Mouse (Mus musculus) kidney, embryonic 16.5 days (tissue): ENCODE results near the gene Lct. TPM values are rescaled to one million over a fixed set of nuclear protein-coding genes. Genes with fewer than 3 reads are reported as not detected.
A peak's percentile ranks its signal among the peaks of the same experiment; 100 is the strongest.

Experiments
- ATAC-seq: fragments of 200-750 bp; cut with Nextera tagmentation; 2 replicates; pipeline ENCODE4 v1.8.0; 2017; ENCODE audit warnings: moderate TSS enrichment; ENCODE audit not compliant: low FRiP score, low TSS enrichment
- H3K27ac ChIP-seq: fragments of 300-500 bp; sonication (generic); 2 replicates; pipeline ENCODE4 v1.5.1; 2014; ENCODE audit warnings: low read length
- H3K27me3 ChIP-seq: fragments of 300-500 bp; sonication (generic); 2 replicates; pipeline ENCODE4 v1.6.1; 2014; ENCODE audit warnings: low read length, control low read depth, mixed read lengths; ENCODE audit not compliant: insufficient read depth
- H3K36me3 ChIP-seq: fragments of 300-500 bp; sonication (generic); 2 replicates; pipeline ENCODE4 v1.6.1; 2014; ENCODE audit warnings: low read length, control low read depth, mixed read lengths; ENCODE audit not compliant: insufficient read depth
- H3K4me1 ChIP-seq: fragments of 300-500 bp; sonication (generic); 2 replicates; pipeline ENCODE4 v1.6.1; 2014; ENCODE audit warnings: low read length, control low read depth, mixed read lengths; ENCODE audit not compliant: insufficient read depth
- H3K4me2 ChIP-seq: fragments of 300-500 bp; sonication (generic); replicated peaks from 2 replicates; pipeline ENCODE4 v1.6.1; 2014; ENCODE audit warnings: low read depth, low read length
- H3K4me3 ChIP-seq: fragments of 300-500 bp; sonication (generic); 2 replicates; pipeline ENCODE4 v1.5.1; 2014; ENCODE audit warnings: mild to moderate bottlenecking, low read length
- H3K9ac ChIP-seq: fragments of 300-500 bp; sonication (generic); replicated peaks from 2 replicates; pipeline ENCODE4 v1.6.1; 2014; ENCODE audit warnings: low read length
- H3K9me3 ChIP-seq: fragments of 300-500 bp; sonication (generic); 2 replicates; pipeline ENCODE4 v1.6.1; 2016; ENCODE audit warnings: low read length, control low read depth
- WGBS: fragments of 180-500 bp; shearing (Covaris S2); extraction: QIAGEN DNeasy Blood & Tissue Kit; methylation state at CpG from one replicate; pipeline ENCODE4 v1.1.7; 2014; 5-methylcytosine and 5-hydroxymethylcytosine counted together
- polyA plus RNA-seq: library from polyadenylated mRNA; unstranded; fragments of >200 nt; fragmentation: Nextera tagmentation; extraction: Ambion mirVana; gene quantifications from 2 replicates; pipeline ENCODE4 v1.2.1, GENCODE M21; 2015

Gene Lct
- 0.10 and 0.11 TPM in 2 replicates for polyA plus RNA-seq

DNA sequence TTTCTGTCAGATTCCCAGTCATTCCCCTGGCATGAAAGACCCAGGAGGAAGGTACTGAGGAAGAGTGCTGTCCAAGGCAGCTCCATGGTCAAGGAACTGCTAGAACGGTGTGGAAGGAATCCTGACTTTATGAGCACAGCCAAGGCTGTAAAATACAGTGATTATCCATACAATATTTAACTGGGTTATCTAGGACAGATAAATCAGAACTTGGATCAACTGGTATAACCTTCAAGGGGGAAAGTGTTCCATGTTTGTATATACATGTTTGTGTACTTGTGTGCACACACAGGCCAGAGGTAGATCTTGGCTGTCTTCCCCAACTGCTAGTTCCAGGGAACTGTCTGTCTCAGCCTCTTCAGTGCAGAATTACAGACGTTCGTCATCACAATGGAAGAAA, at the start of gene Lct:
Gene Lct (minus strand): TSS at position 101 of the 400 bp plus-strand sequence.
- H3K27ac ChIP-seq: no peak within 1 kb of the TSS
- H3K9ac ChIP-seq: no peak within 1 kb of the TSS
- H3K27me3 ChIP-seq: no peaks in the 10 kb centered on the region
- ATAC-seq: no peak
- no peaks in the 10 kb centered on the region for H3K9me3 ChIP-seq
- 81% methylated on average over 3 of the region's 3 CpGs for whole genome bisulfite sequencing
- H3K36me3 ChIP-seq: peaks cover 50% of the 10 kb centered on the region
- H3K4me1 ChIP-seq: no peaks in the 10 kb centered on the region
- no peak within 1 kb of the TSS for H3K4me3 ChIP-seq
- H3K4me2 ChIP-seq: no peak within 1 kb of the TSS

DNA sequence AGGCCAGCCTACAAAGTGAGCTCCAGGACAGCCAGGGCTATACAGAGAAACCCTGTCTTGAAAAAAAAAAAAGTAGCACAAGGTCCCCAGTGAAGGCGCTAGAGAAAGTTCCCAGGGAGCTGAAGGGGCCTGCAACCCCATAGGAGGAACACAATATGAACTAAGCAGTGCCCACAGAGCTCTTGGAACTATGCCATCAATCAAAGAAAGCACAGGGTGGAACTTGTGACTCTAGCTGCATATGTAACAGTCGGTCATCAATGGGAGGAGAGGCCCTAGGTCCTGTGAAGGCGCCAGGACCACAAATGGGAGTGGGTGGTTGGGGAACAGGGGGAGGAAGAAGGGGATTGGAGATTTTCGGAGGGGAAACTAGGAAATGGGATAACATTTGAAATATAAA, 48.7 kb upstream of the Lct start:
- 94% methylated on average over 4 of the region's 4 CpGs for WGBS
- H3K27ac ChIP-seq: no peak overlapping the region
- no peak overlapping the region for H3K4me3 ChIP-seq
- H3K36me3 ChIP-seq: peaks cover 23% of the 10 kb centered on the region
- no peak overlapping the region for H3K4me2 ChIP-seq
- no peaks in the 10 kb centered on the region for H3K27me3 ChIP-seq
- H3K9me3 ChIP-seq: no peaks in the 10 kb centered on the region
- ATAC-seq: no peak
- no peak overlapping the region for H3K9ac ChIP-seq
- H3K4me1 ChIP-seq: no peaks in the 10 kb centered on the region

GRCm38 (mm10) chr1:128372143-128372860, 44.2 kb upstream of the Lct start:
- Histone ChIP-seq H3K4me2 (no peak overlapping the region), H3K27me3 (no peaks in the 10 kb centered on the region), H3K4me3 (no peak overlapping the region), H3K4me1 (no peaks in the 10 kb centered on the region), H3K27ac (no peak overlapping the region), H3K9me3 (no peaks in the 10 kb centered on the region), H3K36me3 (peaks cover 26% of the 10 kb centered on the region), H3K9ac (no peak overlapping the region)
- 79% methylated on average over 7 of the region's 7 CpGs for WGBS
- no peak for ATAC-seq

- no peak overlapping the region for H3K27ac ChIP-seq
- H3K4me1 ChIP-seq: no peaks in the 10 kb centered on the region
- H3K27me3 ChIP-seq: no peaks in the 10 kb centered on the region
- H3K9ac ChIP-seq: no peak overlapping the region
- WGBS: 80% methylated on average over 5 of the region's 5 CpGs
- H3K36me3 ChIP-seq: peaks cover 25% of the 10 kb centered on the region; the same call in 1 of the 2 replicates
- H3K4me2 ChIP-seq: no peak overlapping the region
- H3K9me3 ChIP-seq: no peaks in the 10 kb centered on the region
- no peak overlapping the region for H3K4me3 ChIP-seq
- peak; percentile 65; the same call in 1 of the 2 replicates for ATAC-seq
Measured at GRCm38 (mm10) chr1:128368732-128369441, 40.8 kb upstream of the Lct start.

DNA sequence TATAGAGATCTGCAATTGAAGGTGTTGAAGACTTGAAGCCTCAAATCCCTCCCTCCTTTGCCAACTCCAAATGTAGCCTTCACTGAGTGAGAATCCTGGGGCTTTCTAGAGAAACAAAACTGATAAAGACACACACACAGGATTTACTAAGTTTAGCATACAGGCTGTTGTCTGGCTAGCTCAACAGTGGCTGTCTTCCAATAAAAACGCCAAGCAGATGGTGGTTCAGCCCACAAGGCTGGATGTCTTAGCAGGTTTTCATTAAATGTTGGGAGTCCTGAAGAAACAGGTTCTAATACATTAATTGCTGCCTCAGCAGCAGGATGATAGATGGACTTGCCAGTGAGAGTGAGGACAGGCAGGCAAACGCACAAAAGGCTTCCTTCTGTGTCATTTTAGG, 32.5 kb upstream of the Lct start:
- H3K9ac ChIP-seq: no peak overlapping the region
- no peaks in the 10 kb centered on the region for H3K27me3 ChIP-seq
- peaks cover 26% of the 10 kb centered on the region for H3K36me3 ChIP-seq
- no peaks in the 10 kb centered on the region for H3K9me3 ChIP-seq
- no peak for ATAC-seq
- 48% methylated on average over 2 of the region's 2 CpGs for WGBS
- H3K4me1 ChIP-seq: peaks cover 28% of the 10 kb centered on the region
- no peak overlapping the region for H3K4me2 ChIP-seq
- H3K4me3 ChIP-seq: no peak overlapping the region
- no peak overlapping the region for H3K27ac ChIP-seq

GRCm38 (mm10) chr1:128359554-128360376, 31.6 kb upstream of the Lct start, which contains the start of gene Mcm6:
Gene Mcm6, minus strand, starts transcription at chr1:128359664.
- no peaks in the 10 kb centered on the region for H3K9me3 ChIP-seq
- no peaks in the 10 kb centered on the region for H3K27me3 ChIP-seq
- H3K4me2 ChIP-seq: peak within 1 kb of the TSS; percentile 54
- peak within 1 kb of the TSS; percentile 94 for H3K4me3 ChIP-seq
- H3K9ac ChIP-seq: peak within 1 kb of the TSS; percentile 91
- ATAC-seq: peak; percentile 98
- peaks cover 28% of the 10 kb centered on the region for H3K4me1 ChIP-seq
- peak within 1 kb of the TSS; percentile 93 for H3K27ac ChIP-seq
- 2% methylated on average over 38 of the region's 38 CpGs for WGBS
- H3K36me3 ChIP-seq: peaks cover 32% of the 10 kb centered on the region

DNA sequence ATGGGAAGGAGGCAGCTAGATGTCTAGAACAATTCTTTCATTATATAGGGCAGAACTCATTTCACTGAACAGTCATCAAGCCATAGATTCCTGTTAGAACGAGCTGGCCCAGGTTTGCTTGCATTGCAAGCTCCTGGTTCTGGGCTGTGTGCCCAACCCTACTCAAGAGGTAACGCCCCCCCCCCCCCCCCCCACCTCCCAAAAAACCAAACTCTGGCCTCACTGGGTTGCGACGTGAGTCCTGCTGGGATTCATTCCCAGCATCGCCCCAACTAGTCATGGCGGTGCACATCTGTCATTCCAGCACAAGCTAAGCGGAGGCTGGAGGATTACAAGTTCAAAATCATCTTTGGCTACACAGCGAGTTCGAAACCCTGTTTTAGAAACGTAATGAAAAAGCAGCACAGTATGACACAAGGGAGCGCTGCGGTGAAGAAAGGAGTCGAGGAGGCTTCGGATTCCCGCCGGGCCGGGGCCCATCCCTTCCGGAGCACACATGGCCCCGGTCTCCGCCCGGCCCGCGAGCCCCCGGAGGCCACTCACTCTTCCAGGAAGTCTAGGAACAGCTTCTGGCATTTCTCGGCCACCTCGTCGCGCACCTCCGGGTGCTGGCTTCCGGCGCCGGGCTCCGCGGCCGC, 30.9 kb upstream of the Lct start:
- peak; percentile 83 for ATAC-seq
- under 1% methylated on average over 35 of the region's 35 CpGs for WGBS
- Histone ChIP-seq H3K27ac (peak overlapping the region; percentile 93), H3K4me2 (peak overlapping the region; percentile 54), H3K27me3 (no peaks in the 10 kb centered on the region), H3K4me3 (peak overlapping the region; percentile 94), H3K4me1 (peaks cover 28% of the 10 kb centered on the region), H3K9me3 (no peaks in the 10 kb centered on the region), H3K9ac (peak overlapping the region; percentile 91), H3K36me3 (peaks cover 28% of the 10 kb centered on the region)

DNA sequence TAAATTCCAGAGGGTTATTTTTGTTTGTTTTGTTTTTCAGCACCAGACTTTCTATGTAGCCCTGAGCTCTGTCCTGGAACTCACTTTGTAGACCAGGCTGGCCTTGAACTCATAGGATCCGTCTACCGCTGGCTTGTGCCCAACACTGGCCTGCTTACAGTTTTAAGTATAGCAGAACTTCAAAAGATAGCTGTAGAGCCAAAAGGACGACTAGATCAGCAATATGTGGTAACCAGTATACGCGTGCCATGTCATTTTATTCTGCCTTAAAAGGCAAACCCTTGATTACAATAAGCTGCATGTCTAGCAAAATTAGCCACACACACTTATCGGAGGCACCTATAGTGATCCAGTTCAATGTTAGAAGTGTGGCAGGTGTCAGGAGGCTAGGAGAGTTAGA, 30.2 kb upstream of the Lct start:
- H3K4me2 ChIP-seq: peak overlapping the region; percentile 54
- H3K27me3 ChIP-seq: no peaks in the 10 kb centered on the region
- no peak overlapping the region for H3K27ac ChIP-seq
- peaks cover 32% of the 10 kb centered on the region for H3K36me3 ChIP-seq
- peak overlapping the region; percentile 91 for H3K9ac ChIP-seq
- peak overlapping the region; percentile 94 for H3K4me3 ChIP-seq
- WGBS: 56% methylated on average over 6 of the region's 6 CpGs
- H3K4me1 ChIP-seq: peaks cover 28% of the 10 kb centered on the region
- no peaks in the 10 kb centered on the region for H3K9me3 ChIP-seq
- ATAC-seq: no peak

DNA sequence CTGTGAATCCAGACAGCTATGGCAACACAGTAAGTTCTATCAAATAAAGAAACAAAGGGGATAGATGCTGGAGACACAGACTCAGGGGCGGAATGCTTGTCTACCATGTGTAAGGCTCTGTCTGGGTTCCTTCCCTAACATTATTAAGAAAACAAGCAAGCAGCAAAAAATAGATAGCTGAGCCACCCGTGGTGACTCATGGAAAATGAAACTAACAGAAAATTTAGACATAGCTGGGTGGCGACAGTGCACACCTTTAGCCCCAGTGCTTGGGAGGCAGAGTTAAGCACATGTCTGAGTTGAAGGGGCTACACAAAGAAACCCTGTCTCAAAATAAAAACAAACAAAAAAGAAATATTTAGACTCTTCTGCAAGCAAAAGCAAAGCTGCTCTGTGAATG, 29.3 kb upstream of the Lct start:
- Histone ChIP-seq H3K36me3 (peaks cover 32% of the 10 kb centered on the region), H3K9ac (peak overlapping the region; percentile 91)
- 36% methylated on average over 3 of the region's 3 CpGs for WGBS

More for the DNA sequence above, 29.3 kb upstream of the Lct start:
- no peak overlapping the region for H3K27ac ChIP-seq
- ATAC-seq: no peak
- H3K27me3 ChIP-seq: no peaks in the 10 kb centered on the region
- peaks cover 28% of the 10 kb centered on the region for H3K4me1 ChIP-seq
- peak overlapping the region; percentile 54 for H3K4me2 ChIP-seq
- H3K4me3 ChIP-seq: peak overlapping the region; percentile 94
- H3K9me3 ChIP-seq: no peaks in the 10 kb centered on the region
